Mouse (Mus musculus): ENCODE data around the gene Prkd3. TPM values are rescaled to one million over a fixed set of nuclear protein-coding genes. Genes with fewer than 3 reads are reported as not detected.

Prkd3 gene
- polyA plus RNA-seq, 1 experiment from 2014 or later, result 16.8 TPM

- Histone ChIP-seq H3K4me3 (no peak overlapping the region), H3K9ac (no peak overlapping the region), H3K27ac (replicated peaks) (no peak overlapping the region), H3K9me3 (no peaks in the 10 kb centered on the region), H3K4me1 (replicated peaks) (no peaks in the 10 kb centered on the region), H3K36me3 (no peaks in the 10 kb centered on the region), H3K27me3 (no peaks in the 10 kb centered on the region), H3K4me2 (no peak overlapping the region)
- 88% methylated on average over 5 of the region's 5 CpGs for WGBS
- no peak for ATAC-seq (ENCODE audit: low read depth)
These were observed 11.0 kb upstream of the Prkd3 start for GRCm38 (mm10) chr17:79031569-79031968.

DNA sequence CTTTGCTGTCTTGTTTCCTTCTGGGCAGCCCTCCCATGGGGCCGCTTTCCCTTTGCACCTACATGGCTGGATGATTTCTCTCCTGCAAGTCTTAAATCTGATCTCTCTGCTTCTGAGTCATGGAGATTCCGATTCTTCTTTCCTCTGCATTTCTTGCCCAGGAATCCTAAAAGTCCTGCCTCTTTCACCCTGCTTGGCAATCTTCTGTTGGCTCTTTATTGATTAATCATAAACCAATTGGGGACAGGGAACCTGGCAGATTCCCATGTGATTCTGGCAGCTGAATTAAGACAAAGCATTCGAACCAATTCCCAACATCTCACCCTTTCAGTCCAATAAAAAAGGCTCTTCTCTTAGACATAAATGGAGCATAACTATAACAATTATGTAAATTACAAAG is 8.6 kb upstream of the Prkd3 start:
- Histone ChIP-seq H3K36me3 (no peaks in the 10 kb centered on the region), H3K27me3 (0 out of 2 replicates have a peak, but pooled peaks cover 3% of the 10 kb centered on the region), H3K4me1 (replicated peaks) (no peaks in the 10 kb centered on the region), H3K4me3 (no peak overlapping the region), H3K4me2 (no peak overlapping the region), H3K9ac (no peak overlapping the region), H3K27ac (replicated peaks) (no peak overlapping the region), H3K9me3 (no peaks in the 10 kb centered on the region)
- ATAC-seq (ENCODE audit: low read depth), result no peak
- WGBS, result 90% methylated on average over 3 of the region's 3 CpGs

- no peak overlapping the region for H3K27ac ChIP-seq (replicated peaks)
- no peaks in the 10 kb centered on the region for H3K36me3 ChIP-seq
- no peak overlapping the region for H3K4me2 ChIP-seq
- no peak overlapping the region for H3K4me3 ChIP-seq
- ATAC-seq (ENCODE audit: low read depth), result no peak
- 90% methylated on average over 4 of the region's 4 CpGs for WGBS
- H3K27me3 ChIP-seq, result peaks cover 16% of the 10 kb centered on the region
- no peak overlapping the region for H3K9ac ChIP-seq
- H3K9me3 ChIP-seq, result no peaks in the 10 kb centered on the region
- H3K4me1 ChIP-seq (replicated peaks), result peaks cover 11% of the 10 kb centered on the region
These were observed 3.9 kb upstream of the Prkd3 start for GRCm38 (mm10) chr17:79024544-79024943.

DNA sequence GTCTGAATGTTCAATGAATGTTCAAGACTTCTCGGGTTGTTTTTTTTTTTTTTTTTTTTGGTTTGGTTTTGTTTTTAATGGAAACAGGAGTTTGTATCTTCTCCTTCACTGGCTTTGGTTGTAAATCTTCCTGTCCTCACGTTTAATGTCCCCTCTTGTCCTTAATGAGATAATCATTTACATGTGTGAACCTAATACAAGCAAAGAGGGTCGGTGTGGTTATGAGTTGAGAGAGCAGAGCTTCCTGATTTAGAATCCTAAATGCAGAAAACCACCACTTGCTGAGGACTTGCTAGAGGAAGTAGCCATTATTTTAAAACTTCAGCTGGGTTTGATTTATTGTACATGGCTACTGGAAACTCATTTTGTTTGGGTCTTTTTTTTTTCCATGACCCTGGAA is 2.1 kb upstream of the Prkd3 start:
- WGBS, result 39% methylated on average over 3 of the region's 3 CpGs
- Histone ChIP-seq H3K9me3 (no peaks in the 10 kb centered on the region), H3K4me1 (replicated peaks) (peaks cover 28% of the 10 kb centered on the region), H3K36me3 (no peaks in the 10 kb centered on the region), H3K27ac (replicated peaks) (no peak overlapping the region), H3K4me3 (no peak overlapping the region), H3K4me2 (no peak overlapping the region), H3K27me3 (peaks cover 16% of the 10 kb centered on the region), H3K9ac (no peak overlapping the region)
- no peak for ATAC-seq (ENCODE audit: low read depth)

DNA sequence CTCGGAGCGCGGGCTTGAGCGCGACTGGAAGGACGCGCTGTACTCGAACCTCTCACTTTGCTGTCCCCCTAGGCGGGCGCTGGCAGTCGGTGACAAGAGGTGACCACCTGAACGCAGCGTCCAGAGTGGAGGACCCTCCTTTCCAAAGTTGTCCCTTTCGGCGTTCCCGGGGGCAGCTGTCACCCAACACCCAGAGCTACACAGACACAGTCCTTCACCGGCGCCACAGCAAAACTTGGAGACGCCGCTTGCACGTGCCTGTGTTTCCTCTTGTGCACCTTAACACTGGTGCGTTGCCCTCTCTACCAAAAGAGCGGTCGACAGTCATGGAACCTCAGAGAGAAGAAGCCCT is 344 bp upstream of the Prkd3 start:
- Histone ChIP-seq H3K9ac (peak overlapping the region; percentile 84), H3K27me3 (peaks cover 16% of the 10 kb centered on the region), H3K27ac (replicated peaks) (no peak overlapping the region), H3K9me3 (no peaks in the 10 kb centered on the region), H3K4me3 (peak overlapping the region; percentile 81), H3K4me2 (peak overlapping the region; percentile 78), H3K4me1 (replicated peaks) (peaks cover 32% of the 10 kb centered on the region), H3K36me3 (no peaks in the 10 kb centered on the region)
- 2% methylated on average over 24 of the region's 24 CpGs for WGBS
- ATAC-seq (ENCODE audit: low read depth), result peak; percentile 68; the same call in 1 of the 2 replicates

GRCm38 (mm10) chr17:79019726-79020207 is 849 bp downstream of the Prkd3 start:
- ATAC-seq (ENCODE audit: low read depth), result no peak
- under 1% methylated on average over 18 of the region's 18 CpGs for WGBS
- Histone ChIP-seq H3K9ac (peak overlapping the region; percentile 84), H3K27ac (replicated peaks) (peak overlapping the region; percentile 77), H3K27me3 (peaks cover 13% of the 10 kb centered on the region), H3K4me1 (replicated peaks) (peaks cover 32% of the 10 kb centered on the region), H3K36me3 (no peaks in the 10 kb centered on the region), H3K9me3 (no peaks in the 10 kb centered on the region), H3K4me3 (peak overlapping the region; percentile 81), H3K4me2 (peak overlapping the region; percentile 78)

DNA sequence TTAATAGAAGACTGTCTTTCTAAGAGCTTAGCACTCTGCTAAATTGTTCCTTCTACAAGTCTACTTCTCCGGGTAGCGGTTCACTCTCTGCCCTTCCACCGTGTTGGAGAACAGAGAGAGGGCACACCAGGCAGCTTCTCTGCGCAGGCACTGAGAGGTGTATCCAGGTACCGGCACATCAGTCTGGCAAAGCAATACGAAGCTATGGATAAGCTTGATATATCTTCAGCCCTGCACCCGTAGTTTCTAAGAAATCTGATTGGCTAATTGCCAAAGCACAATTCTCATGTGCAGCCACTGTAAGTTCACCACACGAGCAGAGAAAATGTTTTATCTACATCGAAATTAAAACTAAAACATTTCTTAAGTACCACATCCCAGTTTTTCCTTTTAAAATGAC is 2.2 kb downstream of the Prkd3 start:
- Histone ChIP-seq H3K9me3 (no peaks in the 10 kb centered on the region), H3K27me3 (peaks cover 13% of the 10 kb centered on the region), H3K4me1 (replicated peaks) (peaks cover 32% of the 10 kb centered on the region), H3K36me3 (no peaks in the 10 kb centered on the region), H3K4me3 (no peak overlapping the region), H3K27ac (replicated peaks) (no peak overlapping the region), H3K4me2 (peak overlapping the region; percentile 78), H3K9ac (no peak overlapping the region)
- ATAC-seq (ENCODE audit: low read depth), result no peak
- 61% methylated on average over 9 of the region's 9 CpGs for WGBS

DNA sequence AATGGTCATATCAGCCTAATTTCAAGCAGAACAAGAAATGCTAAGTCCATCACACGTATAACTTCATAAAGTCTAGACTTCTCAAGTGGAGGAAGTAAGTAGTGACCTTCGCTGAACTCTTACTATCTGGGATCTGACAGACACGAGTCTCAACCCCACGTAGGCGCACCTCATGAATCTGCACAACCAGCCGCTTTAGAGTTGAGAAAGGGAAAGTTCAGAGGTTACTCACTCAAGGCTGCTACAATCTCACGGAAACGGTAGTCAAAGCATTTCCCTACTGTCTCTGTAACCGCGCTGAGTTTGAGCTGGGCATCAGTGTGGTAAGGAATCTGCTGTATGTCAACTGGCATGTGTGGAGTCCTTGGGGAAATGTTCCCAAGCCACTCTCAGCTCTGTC is 4.8 kb downstream of the Prkd3 start:
- peaks cover 16% of the 10 kb centered on the region for H3K36me3 ChIP-seq
- no peaks in the 10 kb centered on the region for H3K9me3 ChIP-seq
- peaks cover 27% of the 10 kb centered on the region for H3K4me1 ChIP-seq (replicated peaks)
- WGBS, result 83% methylated on average over 10 of the region's 10 CpGs
- ATAC-seq (ENCODE audit: low read depth), result no peak
- H3K9ac ChIP-seq, result no peak overlapping the region
- no peak overlapping the region for H3K4me2 ChIP-seq
- no peak overlapping the region for H3K4me3 ChIP-seq
- H3K27ac ChIP-seq (replicated peaks), result no peak overlapping the region
- H3K27me3 ChIP-seq, result no peaks in the 10 kb centered on the region

DNA sequence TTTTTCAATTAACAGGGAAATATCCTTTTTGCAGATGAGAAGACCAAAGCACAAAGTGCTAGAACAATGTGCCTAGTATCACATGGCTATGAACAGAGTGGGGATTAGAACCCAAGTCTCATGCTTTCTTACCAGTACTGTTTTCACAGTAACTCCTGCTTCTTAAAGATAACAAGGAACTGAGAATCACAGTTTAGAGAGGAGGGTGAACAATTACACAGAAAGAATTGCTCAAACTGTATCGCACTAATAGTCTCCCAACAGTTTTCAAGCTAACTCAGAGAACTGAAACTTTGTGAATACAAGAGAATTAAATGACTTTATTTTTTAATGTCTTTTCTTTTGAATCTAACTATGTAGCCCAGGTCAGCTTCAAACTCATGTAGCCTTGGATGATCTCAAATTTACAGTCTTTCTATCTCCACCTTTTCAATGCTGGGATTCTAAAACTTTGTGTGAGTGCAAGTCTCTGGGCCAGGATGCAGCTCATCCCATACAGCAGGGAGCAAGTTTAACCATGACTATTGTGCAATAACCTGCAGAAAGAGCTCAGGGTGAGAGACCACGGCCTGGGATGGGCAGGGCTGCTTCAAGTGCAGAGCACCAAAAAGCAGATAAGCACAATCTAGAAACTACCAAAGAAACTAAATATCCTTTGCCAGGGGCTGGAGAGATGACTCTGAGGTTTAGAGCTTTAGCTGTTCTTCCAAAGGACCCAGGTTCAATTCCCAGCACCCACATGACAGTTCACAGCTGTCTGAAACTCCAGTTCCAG is 5.5 kb downstream of the Prkd3 start:
- Histone ChIP-seq H3K27me3 (no peaks in the 10 kb centered on the region), H3K27ac (replicated peaks) (no peak overlapping the region), H3K4me3 (no peak overlapping the region), H3K36me3 (peaks cover 16% of the 10 kb centered on the region), H3K9me3 (no peaks in the 10 kb centered on the region), H3K4me1 (replicated peaks) (peaks cover 27% of the 10 kb centered on the region), H3K9ac (no peak overlapping the region), H3K4me2 (no peak overlapping the region)
- ATAC-seq (ENCODE audit: low read depth), result no peak
- WGBS, result 97% methylated on average over 2 of the region's 2 CpGs

GRCm38 (mm10) chr17:79013625-79014024 is 7.0 kb downstream of the Prkd3 start:
- no peak overlapping the region for H3K4me3 ChIP-seq
- H3K4me2 ChIP-seq, result no peak overlapping the region
- WGBS, result 90% methylated on average over 2 of the region's 2 CpGs
- H3K27me3 ChIP-seq, result no peaks in the 10 kb centered on the region
- H3K4me1 ChIP-seq (replicated peaks), result peaks cover 13% of the 10 kb centered on the region
- H3K36me3 ChIP-seq, result peaks cover 16% of the 10 kb centered on the region
- no peak overlapping the region for H3K9ac ChIP-seq
- no peaks in the 10 kb centered on the region for H3K9me3 ChIP-seq
- no peak for ATAC-seq (ENCODE audit: low read depth)
- H3K27ac ChIP-seq (replicated peaks), result no peak overlapping the region

GRCm38 (mm10) chr17:78999745-79000270 is 20.8 kb downstream of the Prkd3 start:
- H3K36me3 ChIP-seq, result no peaks in the 10 kb centered on the region

GRCm38 (mm10) chr17:78999189-78999588 is 21.4 kb downstream of the Prkd3 start:
- H3K4me2 ChIP-seq, result no peak overlapping the region
- no peak for ATAC-seq (ENCODE audit: low read depth)
- no peaks in the 10 kb centered on the region for H3K27me3 ChIP-seq
- no peak overlapping the region for H3K9ac ChIP-seq
- H3K9me3 ChIP-seq, result no peaks in the 10 kb centered on the region
- WGBS, result 98% methylated on average over 3 of the region's 3 CpGs
- H3K4me1 ChIP-seq (replicated peaks), result 0 out of 2 replicates have a peak, but pooled peaks cover 7% of the 10 kb centered on the region
- no peak overlapping the region for H3K27ac ChIP-seq (replicated peaks)
- no peaks in the 10 kb centered on the region for H3K36me3 ChIP-seq
- no peak overlapping the region for H3K4me3 ChIP-seq

More at GRCm38 (mm10) chr17:78999745-79000270, 20.8 kb downstream of the Prkd3 start:
- H3K9me3 ChIP-seq, result no peaks in the 10 kb centered on the region
- no peak overlapping the region for H3K27ac ChIP-seq (replicated peaks)
- H3K27me3 ChIP-seq, result no peaks in the 10 kb centered on the region
- no peak overlapping the region for H3K9ac ChIP-seq
- H3K4me1 ChIP-seq (replicated peaks), result 0 out of 2 replicates have a peak, but pooled peaks cover 4% of the 10 kb centered on the region
- 92% methylated on average over 4 of the region's 4 CpGs for WGBS
- H3K4me3 ChIP-seq, result no peak overlapping the region
- ATAC-seq (ENCODE audit: low read depth), result no peak
- H3K4me2 ChIP-seq, result no peak overlapping the region

Measured in neural tube, embryonic 13.5 days (tissue).